ENCODE assay signal across 8 mouse cellular contexts in the genomic region with DNA sequence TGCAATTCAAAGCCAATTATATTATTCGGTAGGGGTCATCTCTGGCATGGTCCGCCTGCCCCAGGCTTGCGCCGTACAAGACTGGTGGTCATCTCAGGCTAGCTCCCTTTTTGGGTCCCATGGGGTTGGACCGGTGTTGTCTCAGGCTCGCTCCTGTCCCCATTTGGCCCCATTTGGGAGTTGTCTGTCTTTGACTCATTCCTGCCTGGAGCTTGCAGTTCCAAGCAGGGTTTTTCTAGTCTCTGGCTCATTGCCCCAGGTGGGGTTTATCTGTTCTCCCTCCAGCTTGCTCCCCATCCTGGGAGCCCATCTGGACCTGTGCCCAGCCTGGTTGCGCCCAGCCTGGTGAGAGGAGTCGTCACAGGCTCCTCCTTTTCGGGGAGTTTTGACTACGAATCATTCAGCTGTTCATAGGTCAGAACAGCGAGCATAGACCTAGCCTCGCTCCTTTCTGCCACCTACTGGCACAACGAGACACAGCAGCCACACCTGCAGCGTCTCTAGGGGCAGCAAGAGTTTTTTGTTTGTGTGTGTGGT. TPM values are rescaled to one million over a fixed set of nuclear protein-coding genes. Genes with fewer than 3 reads are reported as not detected.
DNase-seq lines count a peak whose midpoint lies in the region; ATAC-seq lines count a peak whose summit lies in the region.

No protein-coding gene starts in this region.

- peaks cover 36% of the 10 kb centered on the region for H3K27me3 ChIP-seq in megakaryocyte, embryonic 14.5 days (replicated peaks)

- peaks cover 15% of the 10 kb centered on the region for H3K4me1 ChIP-seq in megakaryocyte, embryonic 14.5 days

- no peaks in the 10 kb centered on the region for H3K36me3 ChIP-seq in megakaryocyte, embryonic 14.5 days (replicated peaks; ENCODE audit: low read length)

- peak; percentile 95 for ATAC-seq in common myeloid progenitor, adult 5-6 weeks (replicated peaks; ENCODE audit: low read depth, poor library complexity, severe bottlenecking)

- no peaks in the 10 kb centered on the region for H3K9me3 ChIP-seq in megakaryocyte, embryonic 14.5 days

- H3K4me3 ChIP-seq in megakaryocyte, embryonic 14.5 days (replicated peaks) = peak overlapping the region; percentile 67

- DNase-seq in WW6 (ENCODE audit: low read depth, low spot score) = peak; percentile 43
- DNase-seq in gastrocnemius, adult 8-10 months (ENCODE audit: low spot score in 2 of 2) = peak; percentile 7 to 37
- DNase-seq in hindlimb bud, embryonic 11.5 days (ENCODE audit: extremely low spot score, low read depth, low spot score) = peak; percentile 52
- peak; percentile 49 to 68 for DNase-seq in left cerebral cortex, adult 8-10 months (ENCODE audit: low spot score in 2 of 2)
- DNase-seq in right cerebral cortex, postnatal 10 days (ENCODE audit: low spot score in 2 of 2) = peak; percentile 74 to 75
- DNase-seq in urinary bladder, postnatal 25 days (ENCODE audit: low spot score) = peak; percentile 71

RNA-seq across cellular contexts. Expression of a gene that starts 44.4 kb away (rescaled TPM):
- not detected in 2 replicates for total RNA-seq in common myeloid progenitor, adult 5-6 weeks (2017)
- under 1 TPM in 2 of 4 experiments, not detected in 2; 0.08 to 0.19 TPM for total RNA-seq in gastrocnemius, adult 8-10 months (2022)
- 100 to 1,000 TPM; 289 to 301 (median 292) TPM for total RNA-seq in left cerebral cortex, adult 8-10 months (2022)
- polyA plus RNA-seq in megakaryocyte, embryonic 14.5 days (2012; ENCODE audit: insufficient read depth, low replicate concordance) = 0.21 and 1.4 TPM in 2 replicates

RNA-seq across cellular contexts. Expression of a gene that starts 54.8 kb away (rescaled TPM):
- 25.1 and 30.9 TPM in 2 replicates for total RNA-seq in common myeloid progenitor, adult 5-6 weeks (2017)
- total RNA-seq in gastrocnemius, adult 8-10 months (2022) = 1 to 10 TPM; 2.2 to 3.9 (median 3.6) TPM
- 10 to 100 TPM in 3 of 4 experiments, 1 to 10 TPM in 1; 9.1 to 12.7 (median 12.1) TPM for total RNA-seq in left cerebral cortex, adult 8-10 months (2022)
- polyA plus RNA-seq in megakaryocyte, embryonic 14.5 days (2012; ENCODE audit: insufficient read depth, low replicate concordance) = 8.5 and 13.4 TPM in 2 replicates

Comparison
In these comparisons a context has a peak if more than half of its experiments do, and no peak if none do; other contexts are left out.
1. Peak in every context shown above with its lines: DNase-seq, ATAC-seq and H3K4me3 ChIP-seq.
2. DNase-seq: peak in every context shown above with its lines; median percentile 74 in right cerebral cortex, postnatal 10 days; 71 in urinary bladder, postnatal 25 days; 58 in left cerebral cortex, adult 8-10 months; 52 in hindlimb bud, embryonic 11.5 days; 43 in WW6; 22 in gastrocnemius, adult 8-10 months.
3. RNA of a gene that starts 44.4 kb away (total RNA-seq): 289 to 301 TPM in left cerebral cortex, adult 8-10 months; 0.08 to 0.19 TPM in gastrocnemius, adult 8-10 months and not detected in common myeloid progenitor, adult 5-6 weeks; every median in the first group is over 100 times any median in the second.